Mouse (Mus musculus): ENCODE results near the gene Kcnj5. TPM values are rescaled to one million over a fixed set of nuclear protein-coding genes. Genes with fewer than 3 reads are reported as not detected.

Kcnj5 gene
- polyA plus RNA-seq, 1 experiment from 2014 or later = 29.6 TPM

GRCm38 (mm10) chr9:32340831-32341230 is 3.3 kb downstream of the Kcnj5 start:
- Histone ChIP-seq H3K36me3 (ENCODE audit: control insufficient read depth, insufficient read depth) (no peaks in the 10 kb centered on the region), H3K4me3 (ENCODE audit: low read length) (no peak overlapping the region), H3K27me3 (ENCODE audit: control insufficient read depth, insufficient read depth, low read length) (no peaks in the 10 kb centered on the region), H3K4me1 (ENCODE audit: control insufficient read depth, insufficient read depth, low read length) (peaks cover 29% of the 10 kb centered on the region), H3K27ac (ENCODE audit: low read length) (peak overlapping the region; percentile 84), H3K9me3 (replicated peaks; ENCODE audit: control insufficient read depth, low read length) (no peaks in the 10 kb centered on the region), H3K4me2 (ENCODE audit: low read depth, low read length) (peak overlapping the region; percentile 73), H3K9ac (ENCODE audit: low read length) (peak overlapping the region; percentile 27; the same call in 1 of the 2 replicates)
- peak; percentile 67; the same call in 1 of the 2 replicates for ATAC-seq (replicated peaks; ENCODE audit: extremely low read depth, insufficient read depth, low FRiP score)
- 12% methylated on average over 5 of the region's 5 CpGs for WGBS

- no peaks in the 10 kb centered on the region for H3K27me3 ChIP-seq (ENCODE audit: control insufficient read depth, insufficient read depth, low read length)
- no peak overlapping the region for H3K4me3 ChIP-seq (ENCODE audit: low read length)
- H3K4me1 ChIP-seq (ENCODE audit: control insufficient read depth, insufficient read depth, low read length) = peaks cover 28% of the 10 kb centered on the region
- ATAC-seq (replicated peaks; ENCODE audit: extremely low read depth, insufficient read depth, low FRiP score) = peak; percentile 89
- WGBS = 52% methylated on average over 13 of the region's 13 CpGs
- H3K27ac ChIP-seq (ENCODE audit: low read length) = peak overlapping the region; percentile 82
- peaks cover 2% of the 10 kb centered on the region; the same call in 1 of the 2 replicates for H3K36me3 ChIP-seq (ENCODE audit: control insufficient read depth, insufficient read depth)
- no peaks in the 10 kb centered on the region for H3K9me3 ChIP-seq (replicated peaks; ENCODE audit: control insufficient read depth, low read length)
- H3K9ac ChIP-seq (ENCODE audit: low read length) = no peak overlapping the region; the same call in 1 of the 2 replicates
- H3K4me2 ChIP-seq (ENCODE audit: low read depth, low read length) = no peak overlapping the region
Measured at GRCm38 (mm10) chr9:32335389-32336150, 8.6 kb downstream of the Kcnj5 start.

GRCm38 (mm10) chr9:32331162-32331561 is 13.0 kb downstream of the Kcnj5 start:
- no peak overlapping the region for H3K4me3 ChIP-seq (ENCODE audit: low read length)
- 62% methylated on average over 5 of the region's 5 CpGs for WGBS
- H3K4me2 ChIP-seq (ENCODE audit: low read depth, low read length) = no peak overlapping the region
- no peak overlapping the region for H3K9ac ChIP-seq (ENCODE audit: low read length)
- no peak for ATAC-seq (replicated peaks; ENCODE audit: extremely low read depth, insufficient read depth, low FRiP score)
- no peaks in the 10 kb centered on the region for H3K27me3 ChIP-seq (ENCODE audit: control insufficient read depth, insufficient read depth, low read length)
- H3K36me3 ChIP-seq (ENCODE audit: control insufficient read depth, insufficient read depth) = peaks cover 2% of the 10 kb centered on the region; the same call in 1 of the 2 replicates
- H3K9me3 ChIP-seq (replicated peaks; ENCODE audit: control insufficient read depth, low read length) = no peaks in the 10 kb centered on the region
- peaks cover 23% of the 10 kb centered on the region for H3K4me1 ChIP-seq (ENCODE audit: control insufficient read depth, insufficient read depth, low read length)
- 0 out of 2 replicates have a peak overlapping the region, but pooled peaks have one; percentile 9 for H3K27ac ChIP-seq (ENCODE audit: low read length)

GRCm38 (mm10) chr9:32328777-32329176 is 15.4 kb downstream of the Kcnj5 start:
- Histone ChIP-seq H3K9ac (ENCODE audit: low read length) (no peak overlapping the region), H3K27ac (ENCODE audit: low read length) (no peak overlapping the region), H3K4me2 (ENCODE audit: low read depth, low read length) (no peak overlapping the region), H3K36me3 (ENCODE audit: control insufficient read depth, insufficient read depth) (no peaks in the 10 kb centered on the region), H3K4me1 (ENCODE audit: control insufficient read depth, insufficient read depth, low read length) (peaks cover 24% of the 10 kb centered on the region), H3K27me3 (ENCODE audit: control insufficient read depth, insufficient read depth, low read length) (no peaks in the 10 kb centered on the region), H3K9me3 (replicated peaks; ENCODE audit: control insufficient read depth, low read length) (no peaks in the 10 kb centered on the region), H3K4me3 (ENCODE audit: low read length) (no peak overlapping the region)
- 40% methylated on average over 4 of the region's 4 CpGs for WGBS
- no peak; the same call in 1 of the 2 replicates for ATAC-seq (replicated peaks; ENCODE audit: extremely low read depth, insufficient read depth, low FRiP score)

GRCm38 (mm10) chr9:32323610-32324009 is 20.5 kb downstream of the Kcnj5 start:
- no peak overlapping the region for H3K4me3 ChIP-seq (ENCODE audit: low read length)
- 0 out of 2 replicates have a peak overlapping the region, but pooled peaks have one; percentile 9 for H3K27ac ChIP-seq (ENCODE audit: low read length)
- H3K9me3 ChIP-seq (replicated peaks; ENCODE audit: control insufficient read depth, low read length) = no peaks in the 10 kb centered on the region
- peaks cover 15% of the 10 kb centered on the region for H3K36me3 ChIP-seq (ENCODE audit: control insufficient read depth, insufficient read depth)
- no peak overlapping the region for H3K4me2 ChIP-seq (ENCODE audit: low read depth, low read length)
- no peaks in the 10 kb centered on the region for H3K27me3 ChIP-seq (ENCODE audit: control insufficient read depth, insufficient read depth, low read length)
- 31% methylated on average over 7 of the region's 7 CpGs for WGBS
- peaks cover 35% of the 10 kb centered on the region for H3K4me1 ChIP-seq (ENCODE audit: control insufficient read depth, insufficient read depth, low read length)
- H3K9ac ChIP-seq (ENCODE audit: low read length) = no peak overlapping the region
- 0 out of 2 replicates have a peak, but pooled peaks have one; percentile 16 for ATAC-seq (replicated peaks; ENCODE audit: extremely low read depth, insufficient read depth, low FRiP score)

- ATAC-seq (replicated peaks; ENCODE audit: extremely low read depth, insufficient read depth, low FRiP score) = peak; percentile 47
- H3K4me1 ChIP-seq (ENCODE audit: control insufficient read depth, insufficient read depth, low read length) = peaks cover 34% of the 10 kb centered on the region
- H3K27me3 ChIP-seq (ENCODE audit: control insufficient read depth, insufficient read depth, low read length) = no peaks in the 10 kb centered on the region
- 38% methylated on average over 3 of the region's 3 CpGs for WGBS
- H3K9ac ChIP-seq (ENCODE audit: low read length) = no peak overlapping the region
- H3K4me3 ChIP-seq (ENCODE audit: low read length) = no peak overlapping the region
- H3K9me3 ChIP-seq (replicated peaks; ENCODE audit: control insufficient read depth, low read length) = no peaks in the 10 kb centered on the region
- H3K27ac ChIP-seq (ENCODE audit: low read length) = peak overlapping the region; percentile 64; the same call in 1 of the 2 replicates
- H3K4me2 ChIP-seq (ENCODE audit: low read depth, low read length) = no peak overlapping the region
- peaks cover 23% of the 10 kb centered on the region for H3K36me3 ChIP-seq (ENCODE audit: control insufficient read depth, insufficient read depth)
Measured at GRCm38 (mm10) chr9:32320167-32320566, 24.0 kb downstream of the Kcnj5 start.

- ATAC-seq (replicated peaks; ENCODE audit: extremely low read depth, insufficient read depth, low FRiP score) = no peak
- Histone ChIP-seq H3K27ac (ENCODE audit: low read length) (no peak overlapping the region), H3K36me3 (ENCODE audit: control insufficient read depth, insufficient read depth) (peaks cover 9% of the 10 kb centered on the region), H3K9ac (ENCODE audit: low read length) (no peak overlapping the region), H3K4me1 (ENCODE audit: control insufficient read depth, insufficient read depth, low read length) (peaks cover 55% of the 10 kb centered on the region), H3K4me3 (ENCODE audit: low read length) (no peak overlapping the region), H3K9me3 (replicated peaks; ENCODE audit: control insufficient read depth, low read length) (no peaks in the 10 kb centered on the region), H3K4me2 (ENCODE audit: low read depth, low read length) (no peak overlapping the region), H3K27me3 (ENCODE audit: control insufficient read depth, insufficient read depth, low read length) (no peaks in the 10 kb centered on the region)
- 87% methylated on average over 3 of the region's 3 CpGs for WGBS
Measured at GRCm38 (mm10) chr9:32315999-32316398, 28.2 kb downstream of the Kcnj5 start.

GRCm38 (mm10) chr9:32314071-32314470 is 30.1 kb downstream of the Kcnj5 start:
- ATAC-seq (replicated peaks; ENCODE audit: extremely low read depth, insufficient read depth, low FRiP score) = peak; percentile 91
- no peaks in the 10 kb centered on the region for H3K27me3 ChIP-seq (ENCODE audit: control insufficient read depth, insufficient read depth, low read length)

GRCm38 (mm10) chr9:32312208-32312607 is 31.9 kb downstream of the Kcnj5 start:
- H3K9me3 ChIP-seq (replicated peaks; ENCODE audit: control insufficient read depth, low read length) = no peaks in the 10 kb centered on the region
- H3K4me1 ChIP-seq (ENCODE audit: control insufficient read depth, insufficient read depth, low read length) = peaks cover 37% of the 10 kb centered on the region
- WGBS = 60% methylated on average over 4 of the region's 4 CpGs
- H3K9ac ChIP-seq (ENCODE audit: low read length) = peak overlapping the region; percentile 49
- no peak for ATAC-seq (replicated peaks; ENCODE audit: extremely low read depth, insufficient read depth, low FRiP score)
- no peak overlapping the region for H3K4me3 ChIP-seq (ENCODE audit: low read length)
- H3K36me3 ChIP-seq (ENCODE audit: control insufficient read depth, insufficient read depth) = peaks cover 5% of the 10 kb centered on the region; the same call in 1 of the 2 replicates
- H3K4me2 ChIP-seq (ENCODE audit: low read depth, low read length) = peak overlapping the region; percentile 37
- peak overlapping the region; percentile 54 for H3K27ac ChIP-seq (ENCODE audit: low read length)
- no peaks in the 10 kb centered on the region for H3K27me3 ChIP-seq (ENCODE audit: control insufficient read depth, insufficient read depth, low read length)

More at GRCm38 (mm10) chr9:32314071-32314470, 30.1 kb downstream of the Kcnj5 start:
- Histone ChIP-seq H3K4me2 (ENCODE audit: low read depth, low read length) (no peak overlapping the region), H3K4me3 (ENCODE audit: low read length) (no peak overlapping the region), H3K9ac (ENCODE audit: low read length) (no peak overlapping the region), H3K9me3 (replicated peaks; ENCODE audit: control insufficient read depth, low read length) (no peaks in the 10 kb centered on the region), H3K27ac (ENCODE audit: low read length) (peak overlapping the region; percentile 86), H3K36me3 (ENCODE audit: control insufficient read depth, insufficient read depth) (peaks cover 8% of the 10 kb centered on the region; the same call in 1 of the 2 replicates), H3K4me1 (ENCODE audit: control insufficient read depth, insufficient read depth, low read length) (peaks cover 42% of the 10 kb centered on the region)
- WGBS = 26% methylated on average over 3 of the region's 3 CpGs
